Mouse (Mus musculus): Measurements from ENCODE around the gene Gpr180. TPM values are rescaled to one million over a fixed set of nuclear protein-coding genes. Genes with fewer than 3 reads are reported as not detected.

The Gpr180 gene
- polyA plus RNA-seq (2014; fragmentation: Illumina TruSeq; extraction: RNeasy Lipid Tissue Mini Kit (QIAGEN cat#74804); ENCODE audit: insufficient read depth, low read depth, low replicate concordance): 17.2 TPM

GRCm38 (mm10) chr14:118136744-118137452 is at the start of gene Gpr180:
Gene Gpr180, plus strand, starts transcription at chr14:118137158.

GRCm38 (mm10) chr14:118132642-118132977 is 4.3 kb upstream of the Gpr180 start, which contains the start of gene Tgds:
Gene Tgds, minus strand, starts transcription at chr14:118132755.

Other genes starting within 250 kb of the Gpr180 start
- gene Dct, start 84.9 kb upstream of the Gpr180 start, polyA plus RNA-seq (2014; fragmentation: Illumina TruSeq; extraction: RNeasy Lipid Tissue Mini Kit (QIAGEN cat#74804); ENCODE audit: insufficient read depth, low read depth, low replicate concordance): not detected
- 13.8 TPM for gene Tgds, start 4.4 kb upstream of the Gpr180 start, polyA plus RNA-seq (2014; fragmentation: Illumina TruSeq; extraction: RNeasy Lipid Tissue Mini Kit (QIAGEN cat#74804); ENCODE audit: insufficient read depth, low read depth, low replicate concordance)
- 0.40 TPM for gene Sox21, start 99.9 kb downstream of the Gpr180 start, polyA plus RNA-seq (2014; fragmentation: Illumina TruSeq; extraction: RNeasy Lipid Tissue Mini Kit (QIAGEN cat#74804); ENCODE audit: insufficient read depth, low read depth, low replicate concordance)
- not detected for gene Gm9376, start 129.8 kb downstream of the Gpr180 start, polyA plus RNA-seq (2014; fragmentation: Illumina TruSeq; extraction: RNeasy Lipid Tissue Mini Kit (QIAGEN cat#74804); ENCODE audit: insufficient read depth, low read depth, low replicate concordance)

Data from lung, adult 10 weeks (tissue).